Mouse (Mus musculus) embryonic facial prominence, embryonic 12.5 days (tissue): ENCODE results near the gene Slc16a4. TPM values are rescaled to one million over a fixed set of nuclear protein-coding genes. Genes with fewer than 3 reads are reported as not detected.

Experiments used
- polyA plus RNA-seq: library from polyadenylated mRNA; unstranded; fragments of >200 nt; fragmentation: Nextera tagmentation; extraction: Ambion mirVana; gene quantifications from 2 replicates; pipeline ENCODE4 v1.2.1, GENCODE M21; 2016

Gene Slc16a4
- polyA plus RNA-seq, 1 experiment from 2014 or later: 5.4 TPM

Other genes with a start within 250 kb of the Slc16a4 start
- 0.10 and 0.13 TPM in 2 replicates for gene Kcna2, start 190.1 kb upstream of the Slc16a4 start, polyA plus RNA-seq
- not detected in 2 replicates for gene Kcna10, start 108.2 kb upstream of the Slc16a4 start, polyA plus RNA-seq
- gene Cym, start 69.5 kb upstream of the Slc16a4 start, polyA plus RNA-seq: 0.17 TPM in 1 of 2 replicates, not detected in the other
- not detected in 2 replicates for gene A630076J17Rik, start 60.6 kb upstream of the Slc16a4 start, polyA plus RNA-seq
- gene Prok1, start 51.5 kb upstream of the Slc16a4 start, polyA plus RNA-seq: 0.20 TPM in 1 of 2 replicates, not detected in the other
- gene Lamtor5, start 12.4 kb upstream of the Slc16a4 start, polyA plus RNA-seq: 167 and 174 TPM in 2 replicates
- 17.0 and 17.9 TPM in 2 replicates for gene Rbm15, start 42.4 kb downstream of the Slc16a4 start, polyA plus RNA-seq
- gene Kcnc4, start 168.3 kb downstream of the Slc16a4 start, polyA plus RNA-seq: 0.23 TPM in 2 replicates
- gene Slc6a17, start 226.8 kb downstream of the Slc16a4 start, polyA plus RNA-seq: 7.1 and 8.0 TPM in 2 replicates